Mouse (Mus musculus) heart, adult 2 months (tissue): ENCODE measurements around the gene Cebpb.

Source experiments
- CTCF ChIP-seq: fragments of 200-600 bp; IDR thresholded peaks from 2 replicates; pipeline ENCODE4 v1.8.1; 2022; ENCODE audit warnings: antibody characterized with exemption, mild to moderate bottlenecking, moderate library complexity
- EP300 ChIP-seq: fragments of 200-500 bp; IDR thresholded peaks from 2 replicates; pipeline ENCODE4 v1.6.1; 2011; ENCODE audit warnings: low read depth, low read length, control low read depth; ENCODE audit not compliant: insufficient read depth
- POLR2A ChIP-seq: fragments of 200-500 bp; IDR thresholded peaks from 2 replicates; pipeline ENCODE4 v1.6.1; 2011; ENCODE audit warnings: mild to moderate bottlenecking, low read depth, low read length, control low read depth; ENCODE audit not compliant: insufficient read depth

- TF ChIP-seq CTCF (no peak), POLR2A (no peak), EP300 (no peak)
Observed at GRCm38 (mm10) chr2:167695491-167695890, 6.8 kb downstream of the Cebpb start.
